Mouse (Mus musculus) splenic B cell, adult 2 months (primary cell): ENCODE measurements around the gene Hoxd10.

Experiments
- DNase-seq: peaks from one replicate; pipeline ENCODE4 v3.0.0-alpha.2; 2011; ENCODE audit warnings: low read depth, low spot score
- H3K27me3 ChIP-seq: 2 replicates; pipeline ENCODE4 v1.6.1; 2012; ENCODE audit warnings: mild to moderate bottlenecking, low read length, moderate library complexity, mixed read lengths; ENCODE audit not compliant: control insufficient read depth, poor library complexity, insufficient read depth, severe bottlenecking
- H3K36me3 ChIP-seq: 2 replicates; pipeline ENCODE4 v1.6.1; 2012; ENCODE audit warnings: mild to moderate bottlenecking, low read length, moderate library complexity, mixed read lengths; ENCODE audit not compliant: control insufficient read depth, poor library complexity, insufficient read depth, severe bottlenecking

The Hoxd10 gene

DNA sequence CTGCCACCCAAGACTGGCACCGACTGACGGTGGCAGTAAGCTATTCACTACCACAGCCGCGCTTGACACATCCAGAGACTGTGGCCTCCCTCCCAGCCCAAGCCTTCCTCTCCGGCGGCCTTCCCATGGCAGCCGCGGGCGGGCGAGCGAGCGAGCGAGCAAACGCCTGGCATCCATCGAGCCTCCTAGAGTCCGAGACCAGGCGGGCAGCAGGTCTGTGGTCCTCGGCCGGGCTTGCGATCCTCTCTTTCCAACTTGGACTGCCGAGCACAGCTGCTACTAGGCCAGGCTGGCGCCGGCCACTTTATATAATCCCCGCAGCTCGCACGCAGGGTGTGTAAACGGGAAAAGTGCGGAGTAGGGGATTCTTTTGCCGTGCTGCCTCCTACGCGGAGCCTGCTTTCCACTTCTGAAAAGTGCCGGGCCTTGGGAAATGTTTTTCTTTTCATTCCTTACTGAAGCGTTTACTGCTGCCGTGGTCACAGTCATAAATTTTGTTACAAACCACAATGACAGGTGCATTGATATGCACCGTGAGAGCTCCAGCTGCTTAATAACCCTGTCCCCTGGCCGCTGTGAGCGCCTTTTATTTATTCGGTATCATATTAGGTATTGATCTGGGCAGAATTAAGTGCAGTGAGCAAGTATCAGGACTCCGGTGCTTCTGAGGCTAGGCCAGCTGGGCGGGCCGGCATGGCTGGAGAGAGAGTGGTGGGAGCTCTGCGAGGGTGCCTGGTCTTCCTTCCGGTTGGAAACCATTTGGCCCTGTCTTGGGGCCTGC, 48.8 kb downstream of the Hoxd10 start:
- no peaks in the 10 kb centered on the region for H3K36me3 ChIP-seq
- no peak for DNase-seq
- H3K27me3 ChIP-seq, result peaks cover 2% of the 10 kb centered on the region; the same call in 1 of the 2 replicates

DNA sequence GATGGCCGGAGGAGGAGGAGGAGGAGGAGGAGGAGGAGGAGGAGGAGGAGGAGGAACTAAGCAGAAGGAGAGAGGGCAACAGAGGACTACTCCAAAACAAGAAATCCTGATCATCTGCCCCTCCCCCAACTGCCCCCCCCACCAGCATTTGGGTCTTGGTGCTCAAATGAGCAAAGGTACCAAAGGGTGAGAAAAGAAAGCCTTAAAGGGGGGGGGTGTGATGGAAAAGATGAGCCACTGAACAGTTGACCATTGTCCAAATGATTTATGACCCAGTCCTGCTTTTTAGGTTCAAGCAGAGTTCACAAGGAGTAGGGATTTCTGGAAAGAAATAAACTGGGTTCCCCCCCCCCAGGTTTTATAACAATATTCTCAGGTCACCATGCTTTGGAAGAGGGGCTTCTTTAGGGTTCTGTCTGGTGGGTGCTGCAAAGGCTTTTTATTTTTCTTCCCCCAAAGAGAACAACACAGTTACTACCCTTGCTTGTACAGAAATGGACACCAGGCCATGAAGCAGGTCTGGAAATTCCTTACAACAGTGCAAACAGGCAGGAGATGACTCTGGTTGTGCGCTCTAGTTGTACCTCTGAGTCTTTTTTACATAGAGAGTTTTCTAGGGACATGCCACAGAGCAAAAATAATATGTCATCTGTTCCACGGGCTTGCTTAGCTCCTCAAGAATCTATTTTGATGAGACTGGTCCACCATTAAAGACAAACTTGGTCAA, 49.7 kb downstream of the Hoxd10 start:
- Histone ChIP-seq H3K27me3 (peaks cover 2% of the 10 kb centered on the region; the same call in 1 of the 2 replicates), H3K36me3 (no peaks in the 10 kb centered on the region)
- DNase-seq, result no peak

DNA sequence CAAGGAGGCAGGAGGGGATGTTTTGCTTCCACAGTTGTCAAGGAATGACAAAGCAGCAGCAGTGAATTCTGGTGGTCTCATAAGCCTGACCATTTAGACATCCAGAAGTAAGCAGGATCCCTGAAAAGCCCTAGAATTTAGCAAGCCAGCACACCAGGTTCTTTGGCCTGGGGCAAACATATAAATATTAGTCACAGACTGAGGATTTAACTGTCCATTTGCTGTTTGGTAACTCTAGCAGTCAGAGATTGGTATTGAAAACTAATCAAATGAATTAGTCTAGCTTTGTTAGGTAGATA, 50.2 kb downstream of the Hoxd10 start:
- DNase-seq, result no peak
- no peaks in the 10 kb centered on the region for H3K36me3 ChIP-seq
- H3K27me3 ChIP-seq, result peaks cover 2% of the 10 kb centered on the region; the same call in 1 of the 2 replicates
